Mouse (Mus musculus) layer of hippocampus, postnatal 36 days (tissue): ENCODE measurements around the gene Nudt22. TPM values are rescaled to one million over a fixed set of nuclear protein-coding genes. Genes with fewer than 3 reads are reported as not detected.

Source experiments
- DNase-seq, 2 experiments: peaks; one replicate each; pipeline ENCODE4 v3.0.0; 2022
- total RNA-seq, 2 experiments: library from RNA; stranded (reverse); gene quantifications; 2 replicates each; pipeline ENCODE4 v1.2.3; 2021

Gene Nudt22
- total RNA-seq, 2 experiments from 2014 or later, result 13.8 to 14.3 TPM

GRCm38 (mm10) chr19:6977759-6978638 is 17.9 kb downstream of the Nudt22 start:
- no peak for DNase-seq

- DNase-seq, result peak; percentile 70 to 71
These were observed 20.1 kb downstream of the Nudt22 start, which contains the start of gene Plcb3 for GRCm38 (mm10) chr19:6975537-6976521. Plcb3 (minus strand) TSS chr19:6976470.

- DNase-seq, result peak; percentile 77 to 79
These were observed 21.4 kb downstream of the Nudt22 start, which contains the start of gene Ppp1r14b for GRCm38 (mm10) chr19:6974211-6975205. Ppp1r14b (plus strand) TSS chr19:6974968.

GRCm38 (mm10) chr19:6973581-6974190 is 22.2 kb downstream of the Nudt22 start:
- DNase-seq, result no peak

GRCm38 (mm10) chr19:6972247-6972917 is 23.5 kb downstream of the Nudt22 start:
- no peak for DNase-seq

DNA sequence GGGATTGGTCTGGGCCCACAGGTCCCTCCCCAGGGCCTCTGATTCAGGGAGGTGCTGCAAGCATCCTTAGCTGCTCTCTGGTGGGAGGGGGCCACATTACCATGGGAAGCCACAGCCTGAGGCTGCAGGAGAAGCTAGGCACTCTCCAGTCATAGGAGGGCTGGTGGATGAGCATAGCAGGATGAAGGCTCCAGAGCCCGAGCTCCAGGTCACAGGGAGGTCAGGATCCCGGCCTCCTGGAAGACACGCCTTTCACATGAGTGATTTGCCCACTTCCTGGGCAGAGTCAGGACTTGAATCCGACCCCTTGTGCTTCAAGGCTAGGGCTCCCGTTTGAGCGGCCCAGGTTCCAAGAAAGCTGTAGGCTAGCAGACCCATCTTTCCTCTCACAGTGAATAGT is 24.3 kb downstream of the Nudt22 start:
- DNase-seq, result no peak

DNA sequence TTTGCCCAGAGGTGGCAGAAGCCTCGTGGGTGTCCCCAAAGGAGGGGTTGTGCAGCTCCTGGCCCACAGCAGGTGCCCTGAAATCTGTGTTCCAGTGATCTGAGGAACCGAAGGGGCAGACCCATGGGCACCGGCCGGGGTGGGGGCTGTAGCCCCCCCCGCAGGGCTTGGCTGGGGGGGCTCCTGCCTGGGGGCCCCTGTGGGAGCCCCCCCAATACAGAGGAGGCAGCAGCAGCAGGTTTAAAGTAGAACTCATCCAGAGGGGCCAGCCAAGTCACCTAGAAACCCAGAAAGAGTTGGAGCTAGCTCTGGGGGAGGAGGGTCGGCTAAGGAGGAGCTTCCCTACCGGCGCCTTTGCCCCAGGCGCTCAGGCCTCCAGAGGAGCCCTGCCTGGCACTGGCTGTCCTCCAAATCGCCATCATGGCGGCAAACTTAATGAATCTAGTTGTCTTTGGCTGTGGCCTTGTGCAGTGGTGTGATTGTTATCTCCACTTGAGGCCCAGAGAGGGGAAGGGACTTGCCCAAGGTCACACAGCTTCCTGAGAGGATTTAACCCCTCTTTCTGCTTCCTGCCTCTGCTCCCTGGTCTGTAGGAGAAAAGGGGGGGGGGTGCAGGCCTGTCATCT is 25.3 kb downstream of the Nudt22 start:
- no peak for DNase-seq

DNA sequence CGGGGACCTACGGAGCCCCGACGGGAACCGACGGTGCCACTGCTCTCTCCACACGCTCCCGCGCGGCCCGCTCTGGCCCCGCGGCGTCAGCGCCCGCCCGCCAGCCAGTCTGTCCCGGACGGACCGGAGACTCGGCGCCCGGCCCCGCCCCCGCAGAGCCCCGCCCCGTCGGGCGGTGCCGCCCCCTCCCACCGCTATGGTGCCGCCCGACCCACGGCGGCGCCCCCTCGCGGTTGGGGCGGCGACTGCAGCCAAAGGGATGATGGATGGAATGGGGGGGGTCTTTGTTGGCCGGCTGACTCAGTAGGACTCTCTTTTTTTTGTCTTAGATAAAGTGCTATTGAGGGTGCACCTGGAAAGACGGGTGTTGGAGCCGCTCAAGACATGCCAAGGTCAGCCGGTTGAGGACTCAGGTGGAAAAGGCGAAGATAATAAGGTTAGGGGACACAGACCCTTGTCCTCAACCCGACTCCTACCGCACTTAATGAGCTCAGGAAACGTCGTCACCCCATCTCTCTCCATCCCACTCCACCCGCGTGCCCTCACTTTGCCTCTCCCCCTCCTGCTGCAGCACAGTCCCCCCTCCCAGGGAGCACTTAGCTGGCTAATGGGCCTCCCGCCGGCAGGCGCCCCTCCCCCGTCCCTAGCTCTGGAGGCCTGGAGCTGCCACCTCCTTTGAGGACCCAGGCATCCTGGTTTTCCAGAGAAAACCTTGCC is 26.1 kb downstream of the Nudt22 start:
- no peak for DNase-seq

GRCm38 (mm10) chr19:6969291-6969664 is 26.6 kb downstream of the Nudt22 start:
- no peak for DNase-seq

DNA sequence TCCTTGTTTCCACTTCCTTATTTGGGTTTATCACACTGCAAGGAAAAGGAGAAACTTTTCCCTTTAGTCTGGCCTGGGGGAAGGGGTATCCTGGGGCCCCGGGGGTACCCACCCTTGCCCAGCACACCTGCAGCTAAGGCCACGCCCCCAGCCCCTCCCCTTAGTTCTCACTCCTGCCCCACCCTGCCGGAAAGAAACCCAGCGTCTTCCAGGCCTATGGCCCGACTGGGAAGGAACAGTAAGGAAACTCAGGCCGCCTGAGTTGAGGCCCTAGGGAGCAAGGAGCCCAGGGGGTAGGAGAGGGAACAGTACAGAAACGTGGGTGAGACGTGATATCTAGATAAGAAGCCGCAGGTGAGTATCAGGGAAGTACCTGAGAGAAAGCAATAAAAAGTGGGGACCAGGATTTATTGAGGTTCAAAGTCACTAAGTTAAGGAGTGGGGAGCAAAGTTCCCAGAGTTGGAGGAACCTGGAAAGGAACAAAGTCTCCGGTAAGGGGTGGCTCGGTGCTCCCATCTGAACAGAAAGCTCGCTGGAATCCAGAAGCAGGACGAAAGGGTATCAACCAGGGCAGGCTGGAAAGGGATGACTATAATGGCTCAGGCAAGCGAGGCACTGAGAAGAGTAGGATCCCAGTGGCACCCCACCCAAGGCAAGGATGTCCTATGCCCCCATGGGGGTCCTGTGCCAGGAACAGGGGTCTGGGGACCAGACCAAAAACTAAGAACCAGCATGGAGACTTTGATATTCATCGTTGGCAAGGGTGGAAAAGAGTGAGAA is 27.2 kb downstream of the Nudt22 start:
- DNase-seq, result no peak

DNA sequence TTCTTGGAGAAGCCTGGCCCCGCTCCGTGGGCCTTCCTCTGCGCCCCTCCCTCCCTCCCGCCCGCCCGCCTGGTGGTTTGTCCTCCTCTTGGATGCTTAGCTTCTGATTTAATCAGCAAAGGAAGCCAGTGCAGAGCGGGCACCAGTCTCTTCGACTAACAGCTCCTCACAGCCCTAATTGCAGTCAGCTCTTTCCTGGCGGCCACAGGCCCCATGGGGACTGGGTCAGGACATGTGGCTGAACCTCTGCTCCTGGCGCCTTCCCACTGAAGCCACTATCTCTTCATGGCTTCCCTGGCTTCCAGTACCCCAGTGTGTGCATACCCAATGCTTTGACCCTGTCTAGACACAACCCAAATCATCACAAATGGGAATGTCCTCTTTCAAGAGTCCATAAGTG is 39.5 kb downstream of the Nudt22 start:
- no peak for DNase-seq

GRCm38 (mm10) chr19:6955424-6955823 is 40.5 kb downstream of the Nudt22 start:
- DNase-seq, result no peak

GRCm38 (mm10) chr19:6954046-6954445 is 41.9 kb downstream of the Nudt22 start:
- no peak for DNase-seq

GRCm38 (mm10) chr19:6952712-6953037 is 43.2 kb downstream of the Nudt22 start:
- DNase-seq, result no peak

- DNase-seq, result peak; percentile 67 to 76
These were observed 43.8 kb downstream of the Nudt22 start for GRCm38 (mm10) chr19:6951994-6952711.

DNA sequence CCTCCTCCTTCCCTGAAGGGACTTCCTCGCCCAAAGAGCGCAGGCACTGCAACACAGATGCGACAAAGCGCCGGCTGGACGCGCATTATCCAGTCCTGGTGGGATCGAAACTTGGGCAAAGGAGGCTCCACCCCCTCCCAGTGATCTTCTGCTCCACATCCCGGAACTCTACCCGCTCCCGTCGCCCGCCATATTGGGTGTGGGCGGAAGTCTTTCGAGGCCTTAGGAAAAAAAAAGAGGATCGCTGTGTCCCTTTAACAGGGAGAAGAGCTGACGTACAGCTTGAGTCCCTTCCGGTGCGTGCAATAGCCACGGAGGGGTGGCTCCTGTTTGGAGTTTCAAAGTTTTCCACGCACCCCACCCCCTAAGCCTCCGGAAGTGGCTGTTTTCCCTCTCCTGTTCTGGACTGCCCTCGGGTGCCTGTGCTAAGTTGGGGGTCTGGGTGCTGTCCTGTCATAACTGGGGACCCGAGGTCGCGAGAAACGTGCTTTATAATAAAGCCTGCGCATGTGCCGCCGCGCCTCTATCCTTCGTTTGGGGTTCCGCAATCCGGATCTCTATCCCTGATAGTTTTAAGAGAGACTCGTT is 44.4 kb downstream of the Nudt22 start:
- DNase-seq, result peak; percentile 94 to 95

GRCm38 (mm10) chr19:6950613-6951153 is 45.2 kb downstream of the Nudt22 start:
- DNase-seq, result peak; percentile 64 to 76
